12 mouse cellular contexts compared by ENCODE assay signal in the genomic region with DNA sequence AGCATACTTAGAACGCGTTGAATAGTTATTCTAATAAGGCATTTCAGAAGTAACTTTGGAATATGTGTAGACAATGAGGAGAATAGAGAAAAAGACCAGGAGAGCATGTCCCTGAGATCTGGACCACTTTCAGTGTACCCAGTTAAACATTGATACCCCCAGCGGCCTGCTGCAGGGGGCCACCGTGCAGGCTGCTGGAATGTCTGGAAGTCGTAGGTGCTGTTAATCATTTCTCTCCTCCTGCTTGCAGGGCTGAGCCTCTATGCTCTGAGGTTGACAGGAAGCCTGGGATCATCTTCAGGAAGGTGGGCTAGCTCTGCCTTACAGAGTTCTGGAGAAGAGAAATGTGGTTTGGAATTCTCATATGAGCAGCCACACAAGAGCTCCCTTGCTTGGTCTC.
"Had no signal": no experiment of that assay in that cellular context is flagged by ENCODE, and none has a peak within 500 bp of the region (broad histone marks: within the 10 kb centered on the region; RNA-seq: fewer than 3 reads in every experiment).

No protein-coding gene starts in this region.

- H3K36me3 ChIP-seq: limb, embryonic 15.5 days; liver, embryonic 12.5 days; neural tube, embryonic 15.5 days had no signal

- H3K4me1 ChIP-seq: liver, embryonic 12.5 days had no signal

- H3K9me3 ChIP-seq: limb, embryonic 15.5 days; liver, embryonic 12.5 days; midbrain, embryonic 10.5 days; neural tube, embryonic 15.5 days had no signal

- H3K4me2 ChIP-seq: limb, embryonic 15.5 days; liver, embryonic 12.5 days; lung, embryonic 14.5 days; neural tube, embryonic 15.5 days had no signal

- H3K4me3 ChIP-seq: left cerebral cortex, adult 2 months; limb, embryonic 15.5 days; liver, embryonic 12.5 days; midbrain, embryonic 10.5 days; myocyte; neural tube, embryonic 15.5 days had no signal

- H3K27ac ChIP-seq: left cerebral cortex, adult 2 months; limb, embryonic 15.5 days; liver, embryonic 12.5 days; midbrain, embryonic 10.5 days; neural tube, embryonic 15.5 days; stomach, postnatal 0 days had no signal

- H3K27me3 ChIP-seq: liver, embryonic 12.5 days; neural tube, embryonic 15.5 days had no signal

- H3K9ac ChIP-seq: limb, embryonic 15.5 days; liver, embryonic 12.5 days; lung, embryonic 14.5 days; neural tube, embryonic 15.5 days had no signal

- DNase-seq: lung, embryonic 14.5 days; lung, postnatal 10 days; lung, postnatal 4 days; midbrain, embryonic 14.5 days; thymus, postnatal 4 days had no signal

- ATAC-seq: liver, embryonic 12.5 days had no signal
